Mouse (Mus musculus) heart, adult 18-20 months (tissue): ENCODE measurements around the gene Bcl11a. TPM values are rescaled to one million over a fixed set of nuclear protein-coding genes. Genes with fewer than 3 reads are reported as not detected.

Source experiments
- DNase-seq, 2 experiments: peaks; one replicate each; pipeline ENCODE4 v3.0.0; 2021 to 2022; ENCODE audit warnings: mixed read lengths in 1 of 2
- total RNA-seq, 2 experiments: library from RNA; stranded (reverse); gene quantifications; 2 replicates each; pipeline ENCODE4 v1.2.3; 2021

The Bcl11a gene
- total RNA-seq, 2 experiments from 2014 or later = 2.1 to 2.6 TPM

- DNase-seq = no peak
Measured at GRCm38 (mm10) chr11:24203489-24203888, 125.6 kb downstream of the Bcl11a start.

GRCm38 (mm10) chr11:24208951-24209351 is 131.1 kb downstream of the Bcl11a start:
- DNase-seq = no peak

DNA sequence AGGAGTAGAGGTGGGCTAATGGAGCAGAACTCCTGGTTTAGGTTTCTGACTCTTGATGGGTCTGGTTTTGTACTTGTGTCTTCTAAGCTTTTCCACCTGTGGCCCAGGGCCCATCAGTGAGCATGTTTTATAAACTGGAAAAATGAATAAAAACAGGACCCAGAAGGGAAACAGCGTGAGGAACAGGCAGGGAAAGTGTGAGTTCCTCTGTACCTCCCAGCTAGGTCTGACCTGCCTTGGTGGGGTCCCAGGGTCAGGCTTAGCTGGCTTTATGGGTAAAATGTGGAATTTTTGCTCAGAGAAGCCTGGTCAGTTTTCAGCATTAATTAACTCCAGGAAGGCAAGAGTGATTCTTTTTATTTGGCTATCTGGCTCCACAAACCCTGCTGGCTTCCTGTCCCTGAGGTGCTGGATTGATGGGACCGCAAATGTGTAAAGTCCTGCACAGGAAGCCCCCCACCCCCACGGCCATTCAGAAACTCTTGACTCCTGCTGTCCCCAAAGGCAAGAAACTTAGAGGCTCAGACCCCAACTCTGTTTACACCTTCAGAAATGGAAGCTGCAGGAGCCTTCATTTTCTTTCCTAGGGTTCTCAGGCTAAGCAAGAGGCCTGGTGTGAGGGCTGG is 136.8 kb downstream of the Bcl11a start:
- DNase-seq = no peak

DNA sequence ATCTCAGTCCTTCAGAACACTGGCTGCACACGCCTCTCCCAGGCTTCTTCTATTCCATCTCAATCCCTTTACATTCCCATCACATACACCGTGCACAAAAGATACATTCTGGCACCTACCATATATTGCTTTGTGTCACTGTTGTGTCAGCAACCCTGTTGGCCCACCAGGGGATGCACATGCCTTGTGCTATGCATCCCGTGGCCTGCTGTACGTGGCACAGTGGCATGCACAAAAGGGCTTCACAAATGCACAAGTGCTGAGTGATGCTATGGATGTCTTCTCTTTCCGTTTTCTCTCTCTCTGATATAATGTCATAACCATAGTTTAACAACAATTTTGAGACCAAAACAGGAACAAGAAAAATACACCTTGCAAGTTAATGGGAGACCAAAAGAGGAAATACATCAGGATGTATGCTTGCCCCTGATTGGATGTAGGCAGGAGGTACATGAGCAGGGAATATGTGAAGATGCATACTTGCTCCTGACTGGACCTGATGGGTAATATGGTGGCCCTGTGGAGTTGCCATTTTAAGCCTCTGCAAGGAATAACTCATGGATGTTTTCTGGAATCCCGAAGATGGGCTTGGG is 140.0 kb downstream of the Bcl11a start:
- no peak for DNase-seq

DNA sequence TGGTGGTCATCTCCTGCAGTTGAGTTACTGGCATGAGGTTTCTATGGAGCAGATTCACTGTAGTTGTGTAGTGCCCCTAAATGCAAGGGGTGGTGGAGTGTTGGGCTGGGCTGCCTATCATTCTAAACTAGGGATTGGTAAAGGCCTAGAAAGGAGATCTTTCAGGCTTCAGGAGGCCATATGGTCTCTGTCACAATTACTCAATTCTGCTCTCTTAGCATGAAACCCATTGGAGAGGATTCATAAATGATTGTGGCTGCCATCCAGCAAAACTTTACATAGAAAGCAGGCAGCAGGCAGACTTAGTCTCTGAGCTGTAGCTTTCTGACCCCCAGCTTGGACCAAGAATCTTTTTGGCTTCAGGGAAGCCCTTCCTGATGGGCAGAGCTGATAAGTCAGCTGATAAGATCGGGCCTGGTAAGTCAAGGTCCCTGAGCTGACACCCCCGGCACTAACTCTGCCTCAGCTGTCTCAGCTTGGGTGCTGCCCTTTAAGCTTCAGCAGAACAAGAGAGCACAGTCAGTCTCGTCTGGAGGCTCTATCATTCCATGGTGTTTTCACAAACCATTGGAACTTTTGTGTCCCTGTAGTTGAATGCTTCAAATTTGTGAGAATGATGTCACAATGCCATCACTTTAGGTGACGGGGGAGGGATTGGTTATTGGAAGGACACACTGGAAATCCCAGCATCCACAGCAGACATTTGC is 143.9 kb downstream of the Bcl11a start:
- DNase-seq = no peak

Other genes starting within 250 kb of the Bcl11a start
- gene Papolg, start 182.8 kb upstream of the Bcl11a start, total RNA-seq = 1 to 10 TPM; 7.0 to 8.2 TPM
- gene A830031A19Rik, start 3.0 kb upstream of the Bcl11a start, total RNA-seq = not detected